Mouse (Mus musculus): Measurements from ENCODE around the gene Pde4d. TPM values are rescaled to one million over a fixed set of nuclear protein-coding genes. Genes with fewer than 3 reads are reported as not detected.

Gene Pde4d
- polyA plus RNA-seq, 1 experiment, result 15.1 TPM

DNA sequence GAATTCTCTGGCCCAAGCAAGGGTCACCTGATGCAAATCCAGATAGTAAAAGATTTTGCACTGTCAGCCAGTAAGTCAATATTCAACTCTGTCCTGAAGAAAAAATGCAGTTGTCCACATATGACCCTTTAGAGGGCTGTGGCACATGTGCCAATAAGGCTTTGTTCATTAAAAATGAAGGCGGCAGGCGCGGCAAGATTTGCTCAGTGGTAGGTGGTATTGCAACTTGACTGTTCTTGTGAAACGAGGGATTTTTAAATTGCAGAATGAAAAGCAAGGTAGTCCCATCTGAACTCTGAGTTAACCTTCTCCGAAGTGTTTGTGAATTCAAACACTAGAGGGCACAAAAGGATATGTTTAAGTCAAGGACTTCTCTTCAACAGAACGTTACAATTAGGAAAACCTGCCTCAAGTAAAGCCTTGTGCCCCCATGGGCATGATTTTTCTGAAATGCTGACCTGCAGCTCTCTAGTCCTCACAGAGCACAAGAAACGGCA is 1166.1 kb downstream of the Pde4d start:
- H3K27me3 ChIP-seq (ENCODE audit: control insufficient read depth, insufficient read depth, insufficient read length), result no peaks in the 10 kb centered on the region
- H3ac ChIP-seq (ENCODE audit: control insufficient read depth, insufficient read length, low read depth), result no peak overlapping the region
- TF ChIP-seq MYOG (IDR thresholded peaks at IDR 0.05; ENCODE audit: control insufficient read depth, extremely low read depth, insufficient read length) (no peak), CEBPB (IDR thresholded peaks at IDR 0.05; ENCODE audit: low read depth) (no peak), CTCF (IDR thresholded peaks at IDR 0.05; ENCODE audit: control insufficient read depth, insufficient read depth, insufficient read length) (no peak), MYOD1 (IDR thresholded peaks at IDR 0.05; ENCODE audit: control insufficient read depth, insufficient read length, low read depth) (no peak), USF1 (IDR thresholded peaks at IDR 0.05; ENCODE audit: low read depth) (no peak), MAX (IDR thresholded peaks at IDR 0.05) (no peak), FOSL1 (IDR thresholded peaks at IDR 0.05; ENCODE audit: insufficient read depth, low read length, poor library complexity, severe bottlenecking) (no peak)
- H3K79me2 ChIP-seq (ENCODE audit: control insufficient read depth, insufficient read depth), result no peaks in the 10 kb centered on the region
- no peaks in the 10 kb centered on the region for H3K79me3 ChIP-seq (ENCODE audit: low read depth)
- H3K36me3 ChIP-seq (ENCODE audit: control insufficient read depth, insufficient read depth), result no peaks in the 10 kb centered on the region
- H3K4me3 ChIP-seq (ENCODE audit: insufficient read depth, poor library complexity, severe bottlenecking), result no peak overlapping the region

GRCm38 (mm10) chr13:109619158-109619657 is 1169.5 kb downstream of the Pde4d start:
- H3K79me3 ChIP-seq (ENCODE audit: low read depth), result no peaks in the 10 kb centered on the region
- H3ac ChIP-seq (ENCODE audit: control insufficient read depth, insufficient read length, low read depth), result no peak overlapping the region
- H3K79me2 ChIP-seq (ENCODE audit: control insufficient read depth, insufficient read depth), result no peaks in the 10 kb centered on the region
- no peak overlapping the region for H3K4me3 ChIP-seq (ENCODE audit: insufficient read depth, poor library complexity, severe bottlenecking)
- H3K27me3 ChIP-seq (ENCODE audit: control insufficient read depth, insufficient read depth, insufficient read length), result no peaks in the 10 kb centered on the region
- TF ChIP-seq MYOG (IDR thresholded peaks at IDR 0.05; ENCODE audit: control insufficient read depth, extremely low read depth, insufficient read length), result no peak
- no peak for TF ChIP-seq FOSL1 (IDR thresholded peaks at IDR 0.05; ENCODE audit: insufficient read depth, low read length, poor library complexity, severe bottlenecking)
- TF ChIP-seq CEBPB (IDR thresholded peaks at IDR 0.05; ENCODE audit: low read depth), result no peak
- no peak for TF ChIP-seq USF1 (IDR thresholded peaks at IDR 0.05; ENCODE audit: low read depth)
- TF ChIP-seq MAX (IDR thresholded peaks at IDR 0.05), result no peak
- TF ChIP-seq CTCF (IDR thresholded peaks at IDR 0.05; ENCODE audit: control insufficient read depth, insufficient read depth, insufficient read length), result no peak
- TF ChIP-seq MYOD1 (IDR thresholded peaks at IDR 0.05; ENCODE audit: control insufficient read depth, insufficient read length, low read depth), result no peak
- H3K36me3 ChIP-seq (ENCODE audit: control insufficient read depth, insufficient read depth), result no peaks in the 10 kb centered on the region

DNA sequence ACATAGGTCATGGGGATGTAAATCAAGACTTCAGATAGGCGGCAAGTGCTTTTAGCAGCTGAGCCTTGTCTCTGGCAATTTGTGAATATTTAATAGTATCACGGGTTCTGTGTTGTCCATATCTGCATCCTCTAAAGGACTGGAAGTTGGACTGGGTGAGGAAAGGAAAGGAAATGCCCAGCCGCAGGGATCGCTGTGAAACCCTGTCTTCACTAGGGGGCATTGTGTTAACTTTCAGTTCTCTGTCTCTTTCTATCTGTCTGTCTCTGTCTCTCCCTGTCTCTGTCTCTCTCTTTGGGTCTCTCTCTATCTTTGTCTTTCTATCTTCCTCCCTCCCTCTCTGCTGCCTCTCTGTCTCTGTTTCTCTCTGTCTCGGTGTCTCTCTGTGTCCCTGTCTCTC is 1172.5 kb downstream of the Pde4d start:
- no peak overlapping the region for H3K4me3 ChIP-seq (ENCODE audit: insufficient read depth, poor library complexity, severe bottlenecking)
- no peak for TF ChIP-seq FOSL1 (IDR thresholded peaks at IDR 0.05; ENCODE audit: insufficient read depth, low read length, poor library complexity, severe bottlenecking)
- TF ChIP-seq MYOD1 (IDR thresholded peaks at IDR 0.05; ENCODE audit: control insufficient read depth, insufficient read length, low read depth), result no peak
- TF ChIP-seq CTCF (IDR thresholded peaks at IDR 0.05; ENCODE audit: control insufficient read depth, insufficient read depth, insufficient read length), result no peak
- no peak for TF ChIP-seq MAX (IDR thresholded peaks at IDR 0.05)
- no peak for TF ChIP-seq CEBPB (IDR thresholded peaks at IDR 0.05; ENCODE audit: low read depth)
- no peak for TF ChIP-seq USF1 (IDR thresholded peaks at IDR 0.05; ENCODE audit: low read depth)
- no peak for TF ChIP-seq MYOG (IDR thresholded peaks at IDR 0.05; ENCODE audit: control insufficient read depth, extremely low read depth, insufficient read length)
- H3ac ChIP-seq (ENCODE audit: control insufficient read depth, insufficient read length, low read depth), result no peak overlapping the region
- no peaks in the 10 kb centered on the region for H3K79me3 ChIP-seq (ENCODE audit: low read depth)
- no peaks in the 10 kb centered on the region for H3K36me3 ChIP-seq (ENCODE audit: control insufficient read depth, insufficient read depth)
- H3K79me2 ChIP-seq (ENCODE audit: control insufficient read depth, insufficient read depth), result no peaks in the 10 kb centered on the region
- no peaks in the 10 kb centered on the region for H3K27me3 ChIP-seq (ENCODE audit: control insufficient read depth, insufficient read depth, insufficient read length)

GRCm38 (mm10) chr13:109623201-109623600 is 1173.5 kb downstream of the Pde4d start:
- Histone ChIP-seq H3K79me2 (ENCODE audit: control insufficient read depth, insufficient read depth) (no peaks in the 10 kb centered on the region), H3K27me3 (ENCODE audit: control insufficient read depth, insufficient read depth, insufficient read length) (no peaks in the 10 kb centered on the region), H3K36me3 (ENCODE audit: control insufficient read depth, insufficient read depth) (no peaks in the 10 kb centered on the region), H3ac (ENCODE audit: control insufficient read depth, insufficient read length, low read depth) (no peak overlapping the region), H3K4me3 (ENCODE audit: insufficient read depth, poor library complexity, severe bottlenecking) (no peak overlapping the region), H3K79me3 (ENCODE audit: low read depth) (no peaks in the 10 kb centered on the region)
- no peak for TF ChIP-seq MYOD1 (IDR thresholded peaks at IDR 0.05; ENCODE audit: control insufficient read depth, insufficient read length, low read depth)

GRCm38 (mm10) chr13:109624772-109625349 is 1175.1 kb downstream of the Pde4d start:
- H3K79me2 ChIP-seq (ENCODE audit: control insufficient read depth, insufficient read depth), result no peaks in the 10 kb centered on the region
- no peaks in the 10 kb centered on the region for H3K27me3 ChIP-seq (ENCODE audit: control insufficient read depth, insufficient read depth, insufficient read length)
- no peak overlapping the region for H3ac ChIP-seq (ENCODE audit: control insufficient read depth, insufficient read length, low read depth)
- no peaks in the 10 kb centered on the region for H3K79me3 ChIP-seq (ENCODE audit: low read depth)
- no peak overlapping the region for H3K4me3 ChIP-seq (ENCODE audit: insufficient read depth, poor library complexity, severe bottlenecking)
- no peaks in the 10 kb centered on the region for H3K36me3 ChIP-seq (ENCODE audit: control insufficient read depth, insufficient read depth)
- TF ChIP-seq USF1 (IDR thresholded peaks at IDR 0.05; ENCODE audit: low read depth), result no peak

DNA sequence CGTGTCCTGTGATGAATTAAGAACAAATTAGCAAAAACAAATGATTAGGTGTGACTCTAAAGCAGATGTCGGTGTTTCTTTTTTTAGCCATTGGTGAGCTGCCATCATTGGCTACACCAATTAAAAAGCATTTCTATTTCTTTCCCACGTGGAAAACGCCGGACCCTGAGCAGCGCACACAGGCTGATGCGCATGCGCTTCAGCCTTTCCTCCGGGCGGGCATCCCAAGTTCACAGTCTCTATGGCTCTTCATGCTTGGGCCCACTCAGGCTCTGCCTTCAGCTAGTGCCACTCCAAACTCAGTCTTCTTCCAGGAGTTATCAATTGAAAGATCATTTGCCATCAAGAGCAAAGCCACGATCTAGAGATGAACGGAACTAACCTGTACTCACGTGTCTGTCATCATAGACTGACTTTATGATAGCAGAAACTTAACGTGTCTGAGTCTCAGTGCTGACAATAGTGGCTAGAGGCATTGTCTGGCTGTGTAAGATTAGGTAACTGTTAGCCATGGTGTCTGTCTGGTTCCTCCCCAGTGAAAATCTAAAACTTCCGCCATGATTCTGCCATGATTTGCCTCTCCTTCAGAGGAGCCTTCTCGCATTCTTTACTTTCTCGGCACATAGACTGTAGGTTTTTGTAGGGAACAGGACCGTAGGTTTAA is 1175.8 kb downstream of the Pde4d start:
- Histone ChIP-seq H3K79me2 (ENCODE audit: control insufficient read depth, insufficient read depth) (no peaks in the 10 kb centered on the region), H3K4me3 (ENCODE audit: insufficient read depth, poor library complexity, severe bottlenecking) (no peak overlapping the region), H3ac (ENCODE audit: control insufficient read depth, insufficient read length, low read depth) (no peak overlapping the region), H3K79me3 (ENCODE audit: low read depth) (no peaks in the 10 kb centered on the region), H3K27me3 (ENCODE audit: control insufficient read depth, insufficient read depth, insufficient read length) (no peaks in the 10 kb centered on the region), H3K36me3 (ENCODE audit: control insufficient read depth, insufficient read depth) (no peaks in the 10 kb centered on the region)
- TF ChIP-seq MAX (IDR thresholded peaks at IDR 0.05) (no peak), USF1 (IDR thresholded peaks at IDR 0.05; ENCODE audit: low read depth) (no peak), CTCF (IDR thresholded peaks at IDR 0.05; ENCODE audit: control insufficient read depth, insufficient read depth, insufficient read length) (no peak), MYOD1 (IDR thresholded peaks at IDR 0.05; ENCODE audit: control insufficient read depth, insufficient read length, low read depth) (no peak), CEBPB (IDR thresholded peaks at IDR 0.05; ENCODE audit: low read depth) (no peak), MYOG (IDR thresholded peaks at IDR 0.05; ENCODE audit: control insufficient read depth, extremely low read depth, insufficient read length) (no peak), FOSL1 (IDR thresholded peaks at IDR 0.05; ENCODE audit: insufficient read depth, low read length, poor library complexity, severe bottlenecking) (no peak)
